Mouse (Mus musculus) thymus, adult 2 months (tissue): ENCODE results near the gene AL732309.1.

Source experiments
- CTCF ChIP-seq: fragments of 200-500 bp; IDR thresholded peaks from 2 replicates; pipeline ENCODE4 v1.5.1; 2012; ENCODE audit warnings: mild to moderate bottlenecking, control low read depth, low read length, moderate library complexity, borderline replicate concordance; ENCODE audit not compliant: control insufficient read depth, poor library complexity, insufficient read depth; ENCODE audit errors: extremely low read depth
- POLR2A ChIP-seq: fragments of 200-500 bp; IDR thresholded peaks from 2 replicates; pipeline ENCODE4 v1.6.1; 2012; ENCODE audit warnings: mild to moderate bottlenecking, low read length, control low read depth, moderate library complexity; ENCODE audit not compliant: control insufficient read depth, poor library complexity, insufficient read depth; ENCODE audit errors: extremely low read depth

DNA sequence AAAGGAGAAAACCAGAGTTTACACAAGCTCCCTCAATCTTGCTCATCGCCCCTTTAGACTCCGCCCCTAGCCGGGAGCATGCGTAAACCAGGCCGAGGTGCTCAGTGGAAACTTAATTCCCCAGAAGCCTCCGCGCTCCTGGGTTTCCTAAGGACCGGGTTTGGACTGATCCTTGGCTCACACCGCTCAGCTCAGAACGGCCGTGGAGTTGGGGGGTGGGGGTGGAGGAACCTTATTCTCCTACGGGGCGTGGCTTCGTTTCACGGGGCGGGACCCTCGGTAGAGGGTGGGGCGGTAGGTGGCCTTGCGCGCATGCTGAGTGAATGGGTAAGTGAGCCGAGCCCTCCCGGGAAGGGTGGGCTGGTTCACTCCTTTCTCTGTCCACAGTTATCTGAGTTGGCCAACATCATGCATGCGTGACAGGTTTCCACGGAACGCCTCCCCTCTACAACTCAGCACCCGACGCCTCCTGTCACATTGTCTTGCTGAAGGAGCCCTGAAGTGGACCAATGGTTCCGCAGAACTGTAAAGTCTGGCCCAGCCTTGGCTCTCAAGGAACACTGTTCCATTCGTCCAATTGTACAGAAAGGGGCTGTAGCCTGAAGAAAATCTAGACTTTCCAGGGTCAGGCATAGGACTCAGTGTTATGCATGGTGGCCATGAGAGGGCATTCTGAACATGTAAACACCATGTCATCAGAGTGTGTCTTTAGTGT lies 5.8 kb downstream of the AL732309.1 start:
- TF ChIP-seq CTCF (no peak), POLR2A (0 out of 2 replicates have a peak, but pooled peaks have one; percentile 18)
